Mouse (Mus musculus) thymus, adult 2 months (tissue): ENCODE measurements at regions not wholly inside any gene's neighbourhood (a gene's known extent, or its start where the extent isn't known, plus 50 kb on each side); places are given as distances from the start of the nearest gene placed in this dataset.

ENCODE experiments used
- DNase-seq: peaks from one replicate; pipeline ENCODE4 v3.0.0; 2021
- H3K27ac ChIP-seq: fragments of 200-500 bp; 2 replicates; pipeline ENCODE4 v1.5.1; 2012; ENCODE audit warnings: low read length, control low read depth; ENCODE audit not compliant: control insufficient read depth, insufficient read depth
- H3K27me3 ChIP-seq: fragments of 200-500 bp; 2 replicates; pipeline ENCODE4 v1.6.1; 2012; ENCODE audit warnings: mild to moderate bottlenecking, low read length, moderate library complexity, mixed read lengths; ENCODE audit not compliant: control insufficient read depth, insufficient read depth
- H3K36me3 ChIP-seq: fragments of 200-500 bp; 2 replicates; pipeline ENCODE4 v1.6.1; 2012; ENCODE audit warnings: mild to moderate bottlenecking, low read length, moderate library complexity; ENCODE audit not compliant: control insufficient read depth, insufficient read depth
- H3K4me1 ChIP-seq: fragments of 200-500 bp; replicated peaks from 2 replicates; pipeline ENCODE4 v1.6.1; 2012; ENCODE audit warnings: low read length; ENCODE audit not compliant: control insufficient read depth, insufficient read depth
- H3K4me3 ChIP-seq: fragments of 200-500 bp; 2 replicates; pipeline ENCODE4 v1.5.1; 2012; ENCODE audit warnings: mild to moderate bottlenecking, low read length, control low read depth, moderate library complexity; ENCODE audit not compliant: control insufficient read depth, insufficient read depth
- CTCF ChIP-seq: fragments of 200-500 bp; IDR thresholded peaks from 2 replicates; pipeline ENCODE4 v1.5.1; 2012; ENCODE audit warnings: mild to moderate bottlenecking, control low read depth, low read length, moderate library complexity, borderline replicate concordance; ENCODE audit not compliant: control insufficient read depth, poor library complexity, insufficient read depth; ENCODE audit errors: extremely low read depth
- POLR2A ChIP-seq: fragments of 200-500 bp; IDR thresholded peaks from 2 replicates; pipeline ENCODE4 v1.6.1; 2012; ENCODE audit warnings: mild to moderate bottlenecking, low read length, control low read depth, moderate library complexity; ENCODE audit not compliant: control insufficient read depth, poor library complexity, insufficient read depth; ENCODE audit errors: extremely low read depth
- WGBS: fragments of 180-500 bp; shearing (Covaris S2); methylation state at CpG from one replicate; pipeline ENCODE4 v1.1.7; 2018; 5-methylcytosine and 5-hydroxymethylcytosine counted together

- no peak overlapping the region for H3K4me3 ChIP-seq
- no peak overlapping the region for H3K27ac ChIP-seq
- H3K4me1 ChIP-seq, result no peaks in the 10 kb centered on the region; the same call in 1 of the 2 replicates
- peaks cover 5% of the 10 kb centered on the region; the same call in 1 of the 2 replicates for H3K27me3 ChIP-seq
- WGBS, result 100% methylated on average over 1 of the region's 1 CpGs
- no peaks in the 10 kb centered on the region for H3K36me3 ChIP-seq
- no peak for DNase-seq
- no peak for TF ChIP-seq POLR2A
- no peak for TF ChIP-seq CTCF
Measured at GRCm38 (mm10) chr9:40612755-40613154, 57.7 kb upstream of the Gm21915 start.

- no peaks in the 10 kb centered on the region for H3K36me3 ChIP-seq
- peaks cover 2% of the 10 kb centered on the region; the same call in 1 of the 2 replicates for H3K27me3 ChIP-seq
- H3K4me1 ChIP-seq, result no peaks in the 10 kb centered on the region; the same call in 1 of the 2 replicates
- H3K4me3 ChIP-seq, result no peak overlapping the region
- no peak overlapping the region for H3K27ac ChIP-seq
- 61% methylated on average over 4 of the region's 4 CpGs for WGBS
- DNase-seq, result no peak
- TF ChIP-seq CTCF (no peak), POLR2A (no peak)
Measured at GRCm38 (mm10) chr9:40612312-40612711, 58.1 kb upstream of the Gm21915 start.

- TF ChIP-seq POLR2A (no peak), CTCF (no peak)
- H3K4me1 ChIP-seq, result no peaks in the 10 kb centered on the region; the same call in 1 of the 2 replicates
- no peaks in the 10 kb centered on the region for H3K27me3 ChIP-seq
- H3K36me3 ChIP-seq, result no peaks in the 10 kb centered on the region
- H3K4me3 ChIP-seq, result no peak overlapping the region
- no peak overlapping the region for H3K27ac ChIP-seq
- DNase-seq, result no peak
- WGBS, result 90% methylated on average over 3 of the region's 3 CpGs
Measured at GRCm38 (mm10) chr9:40611626-40612025, 58.8 kb upstream of the Gm21915 start.

- TF ChIP-seq POLR2A, result no peak
- no peak for TF ChIP-seq CTCF
- Histone ChIP-seq H3K27ac (no peak overlapping the region), H3K4me3 (no peak overlapping the region), H3K36me3 (no peaks in the 10 kb centered on the region), H3K27me3 (no peaks in the 10 kb centered on the region), H3K4me1 (no peaks in the 10 kb centered on the region)
- no peak for DNase-seq
- 92% methylated on average over 14 of the region's 14 CpGs for WGBS
Measured at GRCm38 (mm10) chr9:40608596-40608995, 61.8 kb upstream of the Gm21915 start.

- Histone ChIP-seq H3K27ac (no peak overlapping the region), H3K4me3 (no peak overlapping the region), H3K36me3 (no peaks in the 10 kb centered on the region), H3K4me1 (no peaks in the 10 kb centered on the region), H3K27me3 (no peaks in the 10 kb centered on the region)
- TF ChIP-seq CTCF (no peak), POLR2A (no peak)
- 59% methylated on average over 18 of the region's 18 CpGs for WGBS
- DNase-seq, result no peak
Measured at GRCm38 (mm10) chr9:40607941-40608340, 62.5 kb upstream of the Gm21915 start.

GRCm38 (mm10) chr9:40603521-40603920 lies 66.9 kb upstream of the Gm21915 start:
- H3K4me3 ChIP-seq, result no peak overlapping the region
- TF ChIP-seq POLR2A (no peak), CTCF (no peak)
- no peak overlapping the region for H3K27ac ChIP-seq
- H3K36me3 ChIP-seq, result no peaks in the 10 kb centered on the region
- WGBS, result 48% methylated on average over 1 of the region's 1 CpGs
- H3K27me3 ChIP-seq, result no peaks in the 10 kb centered on the region
- no peaks in the 10 kb centered on the region for H3K4me1 ChIP-seq
- DNase-seq, result no peak

- no peak for TF ChIP-seq POLR2A
- TF ChIP-seq CTCF, result no peak
- Histone ChIP-seq H3K36me3 (no peaks in the 10 kb centered on the region), H3K4me1 (no peaks in the 10 kb centered on the region), H3K27me3 (no peaks in the 10 kb centered on the region), H3K4me3 (no peak overlapping the region), H3K27ac (no peak overlapping the region)
- WGBS, result 93% methylated on average over 7 of the region's 7 CpGs
- no peak for DNase-seq
Measured at GRCm38 (mm10) chr9:40598431-40598831, 67.2 kb upstream of the Gramd1b start.
